Mouse (Mus musculus): ENCODE measurements around the gene Hnrnpa3. TPM values are rescaled to one million over a fixed set of nuclear protein-coding genes. Genes with fewer than 3 reads are reported as not detected.
A peak's percentile ranks its signal among the peaks of the same experiment; 100 is the strongest.

Hnrnpa3 gene
- polyA plus RNA-seq, 1 experiment from 2014 or later = 236 TPM

GRCm38 (mm10) chr2:75669491-75670445 lies 10.7 kb downstream of the Hnrnpa3 start:
- H3K27ac ChIP-seq = no peak overlapping the region
- peak; percentile 49 for DNase-seq (ENCODE audit: low spot score)
- no peaks in the 10 kb centered on the region for H3K27me3 ChIP-seq (ENCODE audit: insufficient read depth, poor library complexity, severe bottlenecking)
- no peak overlapping the region for H3K4me3 ChIP-seq
- H3K9me3 ChIP-seq = no peaks in the 10 kb centered on the region
- H3K36me3 ChIP-seq = peaks cover 21% of the 10 kb centered on the region
- H3K4me1 ChIP-seq (replicated peaks) = no peaks in the 10 kb centered on the region
- WGBS = 46% methylated on average over 14 of the region's 14 CpGs

GRCm38 (mm10) chr2:75670446-75671336 lies 11.6 kb downstream of the Hnrnpa3 start:
- no peak for DNase-seq (ENCODE audit: low spot score)
- H3K4me1 ChIP-seq (replicated peaks) = no peaks in the 10 kb centered on the region
- no peak overlapping the region for H3K4me3 ChIP-seq
- no peaks in the 10 kb centered on the region for H3K27me3 ChIP-seq (ENCODE audit: insufficient read depth, poor library complexity, severe bottlenecking)
- no peak overlapping the region for H3K27ac ChIP-seq
- WGBS = 83% methylated on average over 6 of the region's 6 CpGs
- H3K9me3 ChIP-seq = no peaks in the 10 kb centered on the region
- H3K36me3 ChIP-seq = peaks cover 22% of the 10 kb centered on the region

- Histone ChIP-seq H3K27me3 (ENCODE audit: insufficient read depth, poor library complexity, severe bottlenecking) (no peaks in the 10 kb centered on the region), H3K27ac (no peak overlapping the region), H3K9me3 (no peaks in the 10 kb centered on the region), H3K36me3 (peaks cover 26% of the 10 kb centered on the region), H3K4me1 (replicated peaks) (peaks cover 2% of the 10 kb centered on the region; the same call in 1 of the 2 replicates), H3K4me3 (no peak overlapping the region)
- 84% methylated on average over 2 of the region's 2 CpGs for WGBS
- no peak for DNase-seq (ENCODE audit: low spot score)
These were observed 12.2 kb downstream of the Hnrnpa3 start for GRCm38 (mm10) chr2:75671337-75671660.

- Histone ChIP-seq H3K4me3 (no peak overlapping the region), H3K36me3 (peaks cover 35% of the 10 kb centered on the region), H3K27me3 (ENCODE audit: insufficient read depth, poor library complexity, severe bottlenecking) (no peaks in the 10 kb centered on the region), H3K27ac (no peak overlapping the region), H3K4me1 (replicated peaks) (peaks cover 9% of the 10 kb centered on the region; the same call in 1 of the 2 replicates), H3K9me3 (no peaks in the 10 kb centered on the region)
- 83% methylated on average over 3 of the region's 3 CpGs for WGBS
- no peak for DNase-seq (ENCODE audit: low spot score)
These were observed 13.5 kb downstream of the Hnrnpa3 start for GRCm38 (mm10) chr2:75672561-75672960.

GRCm38 (mm10) chr2:75676567-75676966 lies 17.5 kb downstream of the Hnrnpa3 start:
- DNase-seq (ENCODE audit: low spot score) = no peak
- peaks cover 17% of the 10 kb centered on the region for H3K4me1 ChIP-seq (replicated peaks)
- peaks cover 50% of the 10 kb centered on the region for H3K36me3 ChIP-seq
- no peaks in the 10 kb centered on the region for H3K9me3 ChIP-seq
- WGBS = 58% methylated on average over 14 of the region's 14 CpGs
- no peak overlapping the region; the same call in 1 of the 2 replicates for H3K27ac ChIP-seq
- H3K27me3 ChIP-seq (ENCODE audit: insufficient read depth, poor library complexity, severe bottlenecking) = no peaks in the 10 kb centered on the region
- no peak overlapping the region for H3K4me3 ChIP-seq

- H3K4me3 ChIP-seq = no peak overlapping the region
- peaks cover 22% of the 10 kb centered on the region for H3K4me1 ChIP-seq (replicated peaks)
- H3K9me3 ChIP-seq = no peaks in the 10 kb centered on the region
- no peak for DNase-seq (ENCODE audit: low spot score)
- no peaks in the 10 kb centered on the region for H3K27me3 ChIP-seq (ENCODE audit: insufficient read depth, poor library complexity, severe bottlenecking)
- H3K36me3 ChIP-seq = peaks cover 37% of the 10 kb centered on the region
- WGBS = 92% methylated on average over 8 of the region's 8 CpGs
- H3K27ac ChIP-seq = no peak overlapping the region
These were observed 20.9 kb downstream of the Hnrnpa3 start for GRCm38 (mm10) chr2:75679947-75680346.

- H3K27me3 ChIP-seq (ENCODE audit: insufficient read depth, poor library complexity, severe bottlenecking) = no peaks in the 10 kb centered on the region
- H3K9me3 ChIP-seq = no peaks in the 10 kb centered on the region
- peaks cover 19% of the 10 kb centered on the region for H3K4me1 ChIP-seq (replicated peaks)
- DNase-seq (ENCODE audit: low spot score) = no peak
- H3K4me3 ChIP-seq = no peak overlapping the region
- 67% methylated on average over 7 of the region's 7 CpGs for WGBS
- H3K36me3 ChIP-seq = peaks cover 26% of the 10 kb centered on the region
- H3K27ac ChIP-seq = no peak overlapping the region
These were observed 22.4 kb downstream of the Hnrnpa3 start for GRCm38 (mm10) chr2:75681439-75681838.

GRCm38 (mm10) chr2:75682978-75683709 lies 24.1 kb downstream of the Hnrnpa3 start:
- 76% methylated on average over 15 of the region's 15 CpGs for WGBS
- peak overlapping the region; percentile 23; the same call in 1 of the 2 replicates for H3K27ac ChIP-seq
- H3K27me3 ChIP-seq (ENCODE audit: insufficient read depth, poor library complexity, severe bottlenecking) = no peaks in the 10 kb centered on the region
- no peak overlapping the region for H3K4me3 ChIP-seq
- no peaks in the 10 kb centered on the region for H3K9me3 ChIP-seq
- H3K4me1 ChIP-seq (replicated peaks) = peaks cover 13% of the 10 kb centered on the region; the same call in 1 of the 2 replicates
- DNase-seq (ENCODE audit: low spot score) = no peak
- peaks cover 11% of the 10 kb centered on the region for H3K36me3 ChIP-seq

- no peak for DNase-seq (ENCODE audit: low spot score)
- H3K27ac ChIP-seq = no peak overlapping the region
- H3K4me1 ChIP-seq (replicated peaks) = peaks cover 14% of the 10 kb centered on the region; the same call in 1 of the 2 replicates
- WGBS = 83% methylated on average over 3 of the region's 3 CpGs
- H3K27me3 ChIP-seq (ENCODE audit: insufficient read depth, poor library complexity, severe bottlenecking) = no peaks in the 10 kb centered on the region
- no peak overlapping the region for H3K4me3 ChIP-seq
- no peaks in the 10 kb centered on the region for H3K36me3 ChIP-seq
- no peaks in the 10 kb centered on the region for H3K9me3 ChIP-seq
These were observed 25.5 kb downstream of the Hnrnpa3 start for GRCm38 (mm10) chr2:75684526-75684925.

GRCm38 (mm10) chr2:75685458-75685861 lies 26.4 kb downstream of the Hnrnpa3 start:
- no peaks in the 10 kb centered on the region for H3K9me3 ChIP-seq
- 85% methylated on average over 6 of the region's 6 CpGs for whole genome bisulfite sequencing
- H3K4me1 ChIP-seq (replicated peaks) = peaks cover 18% of the 10 kb centered on the region; the same call in 1 of the 2 replicates
- no peak overlapping the region for H3K4me3 ChIP-seq
- H3K36me3 ChIP-seq = no peaks in the 10 kb centered on the region
- DNase-seq (ENCODE audit: low spot score) = no peak
- H3K27me3 ChIP-seq (ENCODE audit: insufficient read depth, poor library complexity, severe bottlenecking) = no peaks in the 10 kb centered on the region
- H3K27ac ChIP-seq = no peak overlapping the region

- WGBS = 92% methylated on average over 10 of the region's 10 CpGs
- H3K27ac ChIP-seq = no peak overlapping the region
These were observed 28.1 kb downstream of the Hnrnpa3 start for GRCm38 (mm10) chr2:75687040-75687749.

GRCm38 (mm10) chr2:75688901-75689300 lies 29.8 kb downstream of the Hnrnpa3 start:
- no peak overlapping the region for H3K27ac ChIP-seq
- no peaks in the 10 kb centered on the region for H3K9me3 ChIP-seq
- peaks cover 15% of the 10 kb centered on the region for H3K4me1 ChIP-seq (replicated peaks)
- H3K4me3 ChIP-seq = no peak overlapping the region
- no peak for DNase-seq (ENCODE audit: low spot score)
- H3K27me3 ChIP-seq (ENCODE audit: insufficient read depth, poor library complexity, severe bottlenecking) = no peaks in the 10 kb centered on the region
- 95% methylated on average over 1 of the region's 1 CpGs for WGBS
- H3K36me3 ChIP-seq = no peaks in the 10 kb centered on the region

More at GRCm38 (mm10) chr2:75687040-75687749, 28.1 kb downstream of the Hnrnpa3 start:
- H3K4me3 ChIP-seq = no peak overlapping the region
- H3K36me3 ChIP-seq = no peaks in the 10 kb centered on the region
- no peaks in the 10 kb centered on the region for H3K9me3 ChIP-seq
- peaks cover 10% of the 10 kb centered on the region for H3K4me1 ChIP-seq (replicated peaks)
- no peak for DNase-seq (ENCODE audit: low spot score)
- H3K27me3 ChIP-seq (ENCODE audit: insufficient read depth, poor library complexity, severe bottlenecking) = no peaks in the 10 kb centered on the region
